Mouse (Mus musculus) kidney, postnatal 0 days (tissue): ENCODE data around the gene Tcaf3. TPM values are rescaled to one million over a fixed set of nuclear protein-coding genes. Genes with fewer than 3 reads are reported as not detected.

Source experiments
- ATAC-seq: fragments of 200-750 bp; cut with Nextera tagmentation; replicated peaks from 2 replicates; pipeline ENCODE4 v1.8.0; 2017; ENCODE audit warnings: low read depth, moderate number of reproducible peaks, moderate TSS enrichment, moderate library complexity; ENCODE audit not compliant: low FRiP score
- DNase-seq: peaks from one replicate; pipeline ENCODE4 v3.0.0-alpha.2; 2016; ENCODE audit warnings: low spot score
- H3K27ac ChIP-seq: fragments of 300-500 bp; sonication (generic); 2 replicates; pipeline ENCODE4 v1.5.1; 2014; ENCODE audit warnings: mild to moderate bottlenecking
- H3K27me3 ChIP-seq: fragments of 300-500 bp; sonication (generic); 2 replicates; pipeline ENCODE4 v1.6.1; 2014; ENCODE audit warnings: low read length, mixed read lengths; ENCODE audit not compliant: insufficient read depth
- H3K36me3 ChIP-seq: fragments of 300-500 bp; sonication (generic); 2 replicates; pipeline ENCODE4 v1.6.1; 2014; ENCODE audit warnings: low read length, mixed read lengths; ENCODE audit not compliant: insufficient read depth
- H3K4me1 ChIP-seq: fragments of 300-500 bp; sonication (generic); replicated peaks from 2 replicates; pipeline ENCODE4 v1.6.1; 2014; ENCODE audit warnings: antibody characterized with exemption, low read length, mixed read lengths; ENCODE audit not compliant: insufficient read depth
- H3K4me2 ChIP-seq: fragments of 300-500 bp; sonication (generic); 2 replicates; pipeline ENCODE4 v1.6.1; 2014; ENCODE audit warnings: mild to moderate bottlenecking, low read length, moderate library complexity, mixed read lengths
- H3K4me3 ChIP-seq: fragments of 300-500 bp; sonication (generic); replicated peaks from 2 replicates; pipeline ENCODE4 v1.5.1; 2014; ENCODE audit warnings: low read depth, low read length
- H3K9ac ChIP-seq: fragments of 300-500 bp; sonication (generic); 2 replicates; pipeline ENCODE4 v1.6.1; 2014; ENCODE audit warnings: low read depth, low read length
- H3K9me3 ChIP-seq: fragments of 300-500 bp; sonication (generic); replicated peaks from 2 replicates; pipeline ENCODE4 v1.6.1; 2016; ENCODE audit warnings: low read length, inconsistent platforms, mixed read lengths
- CTCF ChIP-seq: IDR thresholded peaks from 2 replicates; pipeline ENCODE4 v1.5.1; 2016; ENCODE audit warnings: antibody characterized with exemption, low read depth, mild to moderate bottlenecking, moderate library complexity
- WGBS: fragments of 180-500 bp; shearing (Covaris S2); extraction: QIAGEN DNeasy Blood & Tissue Kit; methylation state at CpG from one replicate; pipeline ENCODE4 v1.1.7; 2014; 5-methylcytosine and 5-hydroxymethylcytosine counted together
- polyA plus RNA-seq: library from polyadenylated mRNA; unstranded; fragments of >200 nt; fragmentation: Nextera tagmentation; extraction: Ambion mirVana; gene quantifications from 2 replicates; pipeline ENCODE4 v1.2.1, GENCODE M21; 2015

Gene Tcaf3
- polyA plus RNA-seq: not detected in 2 replicates

GRCm38 (mm10) chr6:42597592-42597991 is at the start of gene Tcaf3:
Gene Tcaf3 (minus strand): TSS chr6:42597692.
- H3K4me2 ChIP-seq: no peak within 1 kb of the TSS
- H3K4me1 ChIP-seq: no peaks in the 10 kb centered on the region
- no peak within 1 kb of the TSS for H3K27ac ChIP-seq
- H3K4me3 ChIP-seq: no peak within 1 kb of the TSS
- whole genome bisulfite sequencing: 83% methylated on average over 4 of the region's 4 CpGs
- H3K36me3 ChIP-seq: no peaks in the 10 kb centered on the region
- no peak for ATAC-seq
- no peaks in the 10 kb centered on the region for H3K9me3 ChIP-seq
- no peak within 1 kb of the TSS for H3K9ac ChIP-seq
- no peak for TF ChIP-seq CTCF
- no peaks in the 10 kb centered on the region for H3K27me3 ChIP-seq
- DNase-seq: no peak

GRCm38 (mm10) chr6:42644912-42645549 is 47.5 kb upstream of the Tcaf3 start, which contains the start of gene Tcaf2:
Gene Tcaf2 (minus strand): TSS chr6:42645254.
- peak within 1 kb of the TSS; percentile 71 for H3K4me2 ChIP-seq
- H3K36me3 ChIP-seq: no peaks in the 10 kb centered on the region
- DNase-seq (peak; percentile 97), ATAC-seq (peak; percentile 100)
- H3K9me3 ChIP-seq: no peaks in the 10 kb centered on the region
- H3K4me1 ChIP-seq: no peaks in the 10 kb centered on the region
- peak within 1 kb of the TSS; percentile 42 for H3K4me3 ChIP-seq
- peak; percentile 93 for TF ChIP-seq CTCF
- under 1% methylated on average over 23 of the region's 23 CpGs for WGBS
- H3K27ac ChIP-seq: 0 out of 2 replicates have a peak within 1 kb of the TSS, but pooled peaks have one; percentile 31
- no peaks in the 10 kb centered on the region for H3K27me3 ChIP-seq
- peak within 1 kb of the TSS; percentile 35; the same call in 1 of the 2 replicates for H3K9ac ChIP-seq

- no peak for DNase-seq
- H3K27ac ChIP-seq: no peak overlapping the region
- no peak for ATAC-seq
Measured at GRCm38 (mm10) chr6:42634393-42634792, 36.9 kb upstream of the Tcaf3 start.

GRCm38 (mm10) chr6:42631395-42631794 is 33.9 kb upstream of the Tcaf3 start:
- TF ChIP-seq CTCF: peak; percentile 44
- H3K36me3 ChIP-seq: no peaks in the 10 kb centered on the region
- no peak overlapping the region for H3K4me2 ChIP-seq
- ATAC-seq (no peak), DNase-seq (no peak)
- H3K4me3 ChIP-seq: no peak overlapping the region
- no peaks in the 10 kb centered on the region for H3K27me3 ChIP-seq
- no peak overlapping the region for H3K27ac ChIP-seq
- WGBS: 75% methylated on average over 4 of the region's 4 CpGs
- H3K9ac ChIP-seq: no peak overlapping the region
- H3K9me3 ChIP-seq: no peaks in the 10 kb centered on the region
- no peaks in the 10 kb centered on the region for H3K4me1 ChIP-seq

More at GRCm38 (mm10) chr6:42634393-42634792, 36.9 kb upstream of the Tcaf3 start:
- H3K27me3 ChIP-seq: no peaks in the 10 kb centered on the region
- H3K36me3 ChIP-seq: no peaks in the 10 kb centered on the region
- H3K9me3 ChIP-seq: no peaks in the 10 kb centered on the region
- H3K4me1 ChIP-seq: no peaks in the 10 kb centered on the region
- WGBS: 82% methylated on average over 5 of the region's 5 CpGs
- no peak overlapping the region for H3K4me2 ChIP-seq
- no peak for TF ChIP-seq CTCF
- H3K9ac ChIP-seq: no peak overlapping the region
- H3K4me3 ChIP-seq: no peak overlapping the region

DNA sequence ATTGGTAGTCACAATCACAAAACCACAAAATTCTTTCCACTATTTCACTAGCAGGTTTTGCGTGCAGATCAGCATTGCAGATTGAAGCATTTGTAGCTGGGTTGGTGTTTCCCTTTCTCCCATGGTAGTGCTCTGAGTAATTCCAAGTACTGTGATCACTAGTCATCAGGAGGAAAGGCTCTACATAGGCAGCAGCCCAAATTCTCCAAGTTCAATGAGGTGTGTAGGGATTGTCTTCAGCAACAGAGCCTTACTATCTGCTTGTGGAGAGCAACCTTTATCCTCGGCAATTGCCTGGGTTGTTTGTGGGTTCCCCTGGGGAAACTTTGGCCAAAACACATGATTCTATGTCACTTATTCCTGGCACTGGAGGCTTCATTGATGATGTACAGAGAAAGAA is 19.4 kb upstream of the Tcaf3 start:
- no peak for ATAC-seq

DNA sequence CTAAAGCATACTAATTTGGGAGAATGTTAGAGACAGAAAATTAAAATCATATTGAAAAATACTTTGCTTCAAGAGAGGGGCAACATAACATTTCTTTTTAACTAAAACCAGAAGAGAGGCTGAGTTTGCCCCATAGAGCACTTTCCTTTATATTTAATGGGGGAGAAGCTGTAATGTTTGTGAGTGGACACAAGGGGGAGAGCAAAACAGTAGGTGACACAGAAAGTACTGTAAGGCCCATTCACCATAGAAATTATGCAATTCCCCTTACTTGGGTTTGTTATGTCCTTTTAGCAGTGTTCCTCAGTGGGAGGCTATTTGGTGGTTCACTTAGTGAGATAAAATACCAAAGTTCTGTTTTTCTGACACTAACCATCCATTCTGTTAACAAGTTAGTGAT is 14.7 kb upstream of the Tcaf3 start:
- TF ChIP-seq CTCF: peak; percentile 77
- ATAC-seq (no peak), DNase-seq (peak; percentile 74)
- Histone ChIP-seq H3K27me3 (no peaks in the 10 kb centered on the region), H3K9ac (no peak overlapping the region), H3K4me1 (no peaks in the 10 kb centered on the region), H3K4me2 (no peak overlapping the region), H3K27ac (no peak overlapping the region), H3K4me3 (no peak overlapping the region), H3K36me3 (no peaks in the 10 kb centered on the region), H3K9me3 (no peaks in the 10 kb centered on the region)

More for the DNA sequence above, 19.4 kb upstream of the Tcaf3 start:
- no peak overlapping the region for H3K27ac ChIP-seq
- TF ChIP-seq CTCF: no peak
- 77% methylated on average over 2 of the region's 2 CpGs for WGBS
- no peak for DNase-seq
- H3K27me3 ChIP-seq: no peaks in the 10 kb centered on the region
- H3K4me3 ChIP-seq: no peak overlapping the region
- H3K4me2 ChIP-seq: no peak overlapping the region
- H3K36me3 ChIP-seq: no peaks in the 10 kb centered on the region
- H3K4me1 ChIP-seq: no peaks in the 10 kb centered on the region
- H3K9me3 ChIP-seq: no peaks in the 10 kb centered on the region
- H3K9ac ChIP-seq: no peak overlapping the region
